Mouse (Mus musculus) forebrain, embryonic 16.5 days (tissue): ENCODE data around the gene Tefm. TPM values are rescaled to one million over a fixed set of nuclear protein-coding genes. Genes with fewer than 3 reads are reported as not detected.

ENCODE experiments used
- ATAC-seq: fragments of 200-750 bp; cut with Nextera tagmentation; 2 replicates; pipeline ENCODE4 v1.8.0; 2017; ENCODE audit warnings: mild to moderate bottlenecking, moderate library complexity
- H3K27ac ChIP-seq: fragments of 300-500 bp; sonication (generic); 2 replicates; pipeline ENCODE4 v1.5.1; 2014; ENCODE audit warnings: low read length, control low read depth
- H3K27me3 ChIP-seq: fragments of 300-500 bp; sonication (generic); replicated peaks from 2 replicates; pipeline ENCODE4 v1.6.1; 2014; ENCODE audit warnings: low read length; ENCODE audit not compliant: control insufficient read depth, insufficient read depth
- H3K36me3 ChIP-seq: fragments of 300-500 bp; sonication (generic); 2 replicates; pipeline ENCODE4 v1.6.1; 2014; ENCODE audit not compliant: control insufficient read depth, insufficient read depth
- H3K4me1 ChIP-seq: fragments of 300-500 bp; sonication (generic); replicated peaks from 2 replicates; pipeline ENCODE4 v1.6.1; 2014; ENCODE audit warnings: low read length; ENCODE audit not compliant: control insufficient read depth, insufficient read depth
- H3K4me2 ChIP-seq: fragments of 300-500 bp; sonication (generic); 2 replicates; pipeline ENCODE4 v1.6.1; 2014; ENCODE audit warnings: mild to moderate bottlenecking, low read length, control low read depth
- H3K4me3 ChIP-seq: fragments of 300-500 bp; sonication (generic); replicated peaks from 2 replicates; pipeline ENCODE4 v1.5.1; 2014; ENCODE audit warnings: mild to moderate bottlenecking, low read length, control low read depth
- H3K9ac ChIP-seq: fragments of 300-500 bp; sonication (generic); replicated peaks from 2 replicates; pipeline ENCODE4 v1.6.1; 2014; ENCODE audit warnings: low read depth, low read length, control low read depth
- H3K9me3 ChIP-seq: fragments of 300-500 bp; sonication (generic); 2 replicates; pipeline ENCODE4 v1.6.1; 2016; ENCODE audit warnings: low read length; ENCODE audit not compliant: control insufficient read depth
- WGBS: fragments of 180-500 bp; shearing (Covaris S2); extraction: QIAGEN DNeasy Blood & Tissue Kit; methylation state at CpG from one replicate; pipeline ENCODE4 v1.1.7; 2014; 5-methylcytosine and 5-hydroxymethylcytosine counted together
- polyA plus RNA-seq: library from polyadenylated mRNA; unstranded; fragments of >200 nt; fragmentation: Nextera tagmentation; extraction: Ambion mirVana; gene quantifications from 2 replicates; pipeline ENCODE4 v1.2.1, GENCODE M21; 2015

Tefm gene
- polyA plus RNA-seq, 1 experiment from 2014 or later: 24.9 TPM

GRCm38 (mm10) chr11:80176911-80177895, 35.2 kb upstream of the Tefm start:
- Histone ChIP-seq H3K36me3 (no peaks in the 10 kb centered on the region), H3K27me3 (no peaks in the 10 kb centered on the region; the same call in 1 of the 2 replicates), H3K27ac (no peak overlapping the region), H3K4me2 (no peak overlapping the region), H3K9ac (no peak overlapping the region), H3K4me1 (no peaks in the 10 kb centered on the region), H3K4me3 (no peak overlapping the region), H3K9me3 (no peaks in the 10 kb centered on the region)
- no peak for ATAC-seq
- WGBS: 76% methylated on average over 11 of the region's 11 CpGs

GRCm38 (mm10) chr11:80173963-80174670, 32.1 kb upstream of the Tefm start:
- ATAC-seq: no peak
- no peak overlapping the region for H3K4me3 ChIP-seq
- 78% methylated on average over 11 of the region's 11 CpGs for WGBS

GRCm38 (mm10) chr11:80171884-80172283, 29.9 kb upstream of the Tefm start:
- H3K9ac ChIP-seq: no peak overlapping the region
- H3K27me3 ChIP-seq: no peaks in the 10 kb centered on the region; the same call in 1 of the 2 replicates
- H3K4me2 ChIP-seq: no peak overlapping the region
- 73% methylated on average over 4 of the region's 4 CpGs for WGBS
- no peaks in the 10 kb centered on the region for H3K9me3 ChIP-seq
- no peak for ATAC-seq
- no peak overlapping the region for H3K27ac ChIP-seq
- H3K4me3 ChIP-seq: no peak overlapping the region
- no peaks in the 10 kb centered on the region for H3K4me1 ChIP-seq
- H3K36me3 ChIP-seq: no peaks in the 10 kb centered on the region

More at GRCm38 (mm10) chr11:80173963-80174670, 32.1 kb upstream of the Tefm start:
- Histone ChIP-seq H3K27ac (no peak overlapping the region), H3K9me3 (no peaks in the 10 kb centered on the region), H3K4me1 (no peaks in the 10 kb centered on the region), H3K4me2 (no peak overlapping the region), H3K27me3 (no peaks in the 10 kb centered on the region; the same call in 1 of the 2 replicates), H3K36me3 (no peaks in the 10 kb centered on the region), H3K9ac (no peak overlapping the region)

GRCm38 (mm10) chr11:80170351-80170750, 28.4 kb upstream of the Tefm start:
- no peak overlapping the region for H3K27ac ChIP-seq
- H3K4me2 ChIP-seq: no peak overlapping the region
- H3K9ac ChIP-seq: no peak overlapping the region
- H3K4me3 ChIP-seq: no peak overlapping the region
- no peaks in the 10 kb centered on the region for H3K27me3 ChIP-seq
- no peak for ATAC-seq
- WGBS: 75% methylated on average over 5 of the region's 5 CpGs
- H3K36me3 ChIP-seq: no peaks in the 10 kb centered on the region
- H3K9me3 ChIP-seq: no peaks in the 10 kb centered on the region
- H3K4me1 ChIP-seq: no peaks in the 10 kb centered on the region

GRCm38 (mm10) chr11:80169629-80170028, 27.7 kb upstream of the Tefm start:
- WGBS: 93% methylated on average over 3 of the region's 3 CpGs
- ATAC-seq: no peak
- Histone ChIP-seq H3K9ac (no peak overlapping the region), H3K4me3 (no peak overlapping the region), H3K9me3 (no peaks in the 10 kb centered on the region), H3K4me1 (no peaks in the 10 kb centered on the region), H3K36me3 (no peaks in the 10 kb centered on the region), H3K27me3 (no peaks in the 10 kb centered on the region), H3K27ac (no peak overlapping the region), H3K4me2 (no peak overlapping the region)

GRCm38 (mm10) chr11:80168611-80169249, 26.8 kb upstream of the Tefm start:
- Histone ChIP-seq H3K4me2 (no peak overlapping the region), H3K27ac (no peak overlapping the region), H3K36me3 (no peaks in the 10 kb centered on the region), H3K9ac (no peak overlapping the region), H3K4me1 (no peaks in the 10 kb centered on the region), H3K9me3 (no peaks in the 10 kb centered on the region), H3K4me3 (no peak overlapping the region), H3K27me3 (no peaks in the 10 kb centered on the region)
- WGBS: 88% methylated on average over 4 of the region's 4 CpGs
- no peak for ATAC-seq

GRCm38 (mm10) chr11:80168121-80168520, 26.1 kb upstream of the Tefm start:
- Histone ChIP-seq H3K27ac (no peak overlapping the region), H3K36me3 (no peaks in the 10 kb centered on the region), H3K4me2 (no peak overlapping the region), H3K4me1 (no peaks in the 10 kb centered on the region), H3K9ac (no peak overlapping the region), H3K9me3 (no peaks in the 10 kb centered on the region), H3K4me3 (no peak overlapping the region), H3K27me3 (no peaks in the 10 kb centered on the region)
- 91% methylated on average over 9 of the region's 9 CpGs for WGBS
- ATAC-seq: no peak

GRCm38 (mm10) chr11:80164224-80164623, 22.2 kb upstream of the Tefm start:
- ATAC-seq: no peak
- 46% methylated on average over 2 of the region's 2 CpGs for WGBS
- Histone ChIP-seq H3K36me3 (no peaks in the 10 kb centered on the region), H3K27me3 (no peaks in the 10 kb centered on the region), H3K27ac (no peak overlapping the region), H3K4me2 (no peak overlapping the region), H3K4me3 (no peak overlapping the region), H3K9ac (no peak overlapping the region), H3K9me3 (no peaks in the 10 kb centered on the region), H3K4me1 (no peaks in the 10 kb centered on the region)
